Mouse (Mus musculus): ENCODE results near the gene Tmem205.

The Tmem205 gene

DNA sequence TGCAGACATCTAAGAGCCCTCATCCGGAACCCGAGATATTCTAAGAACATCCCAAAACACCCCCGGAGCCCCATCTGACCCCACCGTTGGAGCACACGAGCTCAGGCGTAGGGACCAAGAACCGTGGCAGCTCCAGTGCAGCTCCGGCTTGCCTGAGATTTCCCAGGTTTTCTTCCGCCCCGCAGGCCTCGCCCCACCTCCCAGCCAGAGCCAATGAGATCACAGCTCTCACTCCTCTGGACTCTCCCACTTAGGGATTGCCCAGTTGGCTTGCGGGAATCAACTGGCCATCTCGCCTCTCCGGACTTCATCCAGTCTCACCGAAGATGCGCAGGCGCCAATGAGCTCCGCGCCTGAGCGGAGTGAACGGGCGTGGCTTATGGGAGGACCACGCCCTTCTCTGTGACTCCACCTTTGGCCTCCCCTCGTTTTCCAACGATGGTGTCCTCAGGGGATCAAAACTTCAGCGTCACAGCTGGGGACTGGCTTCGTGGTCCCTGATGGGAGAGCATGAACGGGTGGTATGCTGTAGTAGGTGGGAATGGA, at the start of gene Tmem205, which contains the start of gene Ccdc159:
Tmem205 (minus strand) TSS at position 349 of the 546 bp plus-strand sequence.
Ccdc159 (plus strand) TSS at position 264 of the 546 bp plus-strand sequence.
- in situ Hi-C loops (cut with MboI, MseI): no loop called here

DNA sequence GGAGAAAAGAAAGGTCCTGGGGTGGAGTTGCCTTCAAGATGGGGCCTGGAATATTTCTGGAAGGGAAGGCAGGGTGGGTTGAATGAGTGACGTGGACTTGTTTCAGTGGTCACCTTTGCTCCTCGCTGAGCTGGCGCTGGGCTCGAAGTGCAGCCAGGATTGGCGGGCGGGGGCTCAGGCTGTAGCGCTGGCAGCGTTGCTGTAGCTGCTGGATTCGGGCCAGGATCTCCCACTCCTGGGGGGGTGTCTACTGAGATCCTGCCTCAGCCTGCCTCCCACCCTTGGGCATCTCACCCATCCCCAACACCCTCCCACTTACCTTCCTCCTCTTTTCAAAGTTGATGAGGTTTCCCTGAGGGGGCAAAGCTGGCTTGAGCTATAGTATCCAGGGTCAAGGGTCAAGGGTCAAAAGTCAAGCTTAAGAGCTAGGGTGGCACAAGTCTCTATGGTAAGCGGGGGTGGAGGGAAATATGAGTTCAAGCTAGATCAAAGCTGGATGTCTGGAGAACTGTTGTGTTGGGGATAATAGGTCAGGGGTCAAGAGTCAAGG, 49.3 kb upstream of the Tmem205 start:
- in situ Hi-C loops (cut with MboI, MseI): loop anchor here (5.0 kb wide), 1 partner anchor 71 kb away; no protein-coding TSS in a partner anchor

DNA sequence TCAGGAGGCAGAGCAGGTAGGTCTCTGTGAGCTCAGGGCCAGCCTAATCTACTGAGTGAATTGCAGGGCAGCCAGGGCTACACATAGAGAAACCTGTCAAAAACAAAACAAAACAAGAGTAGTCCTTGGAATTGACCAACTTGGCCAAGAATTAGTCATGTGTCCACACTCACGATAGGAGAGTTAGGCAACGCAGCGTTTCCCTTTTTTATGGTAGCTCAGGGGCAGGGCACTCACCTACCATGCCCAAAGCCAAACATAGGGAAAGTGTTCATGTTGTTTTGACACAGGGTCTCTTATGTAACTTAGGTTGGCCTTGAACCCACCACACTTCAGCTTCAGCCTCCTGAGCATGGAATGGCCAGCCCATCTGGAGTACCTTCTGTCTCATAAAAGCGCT, 41.9 kb upstream of the Tmem205 start:
- in situ Hi-C loops (cut with MboI, MseI): no loop called here

DNA sequence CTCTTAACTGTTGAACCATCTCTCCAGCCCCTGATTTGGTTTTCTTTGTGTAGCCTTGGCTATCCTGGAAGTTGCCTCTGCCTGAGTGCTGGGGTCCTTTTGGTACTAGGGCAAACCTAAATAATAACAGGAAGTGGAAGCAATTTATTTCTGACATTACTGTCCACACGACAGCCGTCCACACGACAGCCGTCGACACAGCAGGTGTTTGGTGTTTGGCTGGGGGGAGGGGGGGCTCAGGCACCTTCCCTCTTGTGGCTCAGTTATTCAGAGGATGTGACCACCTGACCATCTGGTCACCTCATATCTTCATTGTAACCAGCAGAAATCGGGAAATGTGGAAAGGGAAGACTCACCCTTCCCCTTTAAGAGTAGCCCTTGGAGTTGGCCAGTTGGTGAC, 41.5 kb upstream of the Tmem205 start:
- in situ Hi-C loops (cut with MboI, MseI): no loop called here

DNA sequence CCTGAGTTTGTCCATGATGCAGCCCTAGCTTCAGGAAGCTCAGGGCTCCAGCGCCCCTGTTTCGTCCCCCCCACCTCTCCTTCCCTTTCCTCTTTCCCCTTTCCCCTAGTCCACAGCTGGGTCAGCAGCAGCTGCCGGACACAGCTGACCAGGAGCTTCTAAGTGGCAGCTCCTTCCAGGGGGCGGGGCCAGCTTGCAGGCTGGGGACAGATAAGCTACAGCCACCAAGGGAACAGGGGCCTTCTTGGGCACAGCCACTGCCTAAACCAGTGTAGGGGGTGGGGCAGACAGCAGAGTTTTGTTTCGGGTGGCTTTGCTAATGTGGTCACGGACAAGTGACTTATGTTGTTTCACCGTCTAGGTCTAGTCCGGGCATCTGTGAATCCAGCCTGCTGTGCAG, 36.1 kb upstream of the Tmem205 start, which contains the start of gene Epor:
Epor (minus strand) TSS at position 90 of the 400 bp plus-strand sequence.
- in situ Hi-C loops (cut with MboI, MseI): no loop called here

DNA sequence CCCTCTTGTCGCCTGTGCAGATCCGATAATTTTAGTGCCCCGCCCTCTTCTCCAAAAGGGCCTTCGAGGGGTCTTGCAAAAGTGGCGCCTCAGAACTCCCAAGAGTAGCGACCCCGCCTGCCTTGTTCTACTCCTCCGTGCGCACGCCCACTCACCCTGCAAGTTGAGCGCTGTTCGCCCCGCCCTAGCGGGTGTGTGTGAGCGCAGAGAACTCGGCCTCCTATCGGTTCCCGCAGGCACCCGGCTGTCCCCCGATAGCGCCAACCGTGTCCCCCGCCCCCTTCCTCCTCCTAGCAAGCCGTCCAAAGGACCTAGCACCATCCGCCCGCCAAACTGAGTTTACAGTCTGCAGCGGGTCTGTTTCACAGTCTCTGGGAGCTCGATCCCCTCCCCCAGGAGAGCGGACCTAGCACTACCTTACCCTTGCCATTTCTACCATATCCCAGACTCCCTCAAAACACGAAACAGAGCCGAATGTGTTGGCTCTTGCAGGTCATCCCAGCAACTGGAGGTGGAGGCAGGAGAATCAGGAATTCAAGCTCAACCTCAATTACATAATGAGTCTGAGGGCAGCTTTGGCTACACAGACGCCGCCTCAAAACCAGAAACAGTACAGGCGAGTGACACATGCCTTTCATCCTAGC, 35.2 kb upstream of the Tmem205 start:
- in situ Hi-C loops (cut with MboI, MseI): no loop called here

DNA sequence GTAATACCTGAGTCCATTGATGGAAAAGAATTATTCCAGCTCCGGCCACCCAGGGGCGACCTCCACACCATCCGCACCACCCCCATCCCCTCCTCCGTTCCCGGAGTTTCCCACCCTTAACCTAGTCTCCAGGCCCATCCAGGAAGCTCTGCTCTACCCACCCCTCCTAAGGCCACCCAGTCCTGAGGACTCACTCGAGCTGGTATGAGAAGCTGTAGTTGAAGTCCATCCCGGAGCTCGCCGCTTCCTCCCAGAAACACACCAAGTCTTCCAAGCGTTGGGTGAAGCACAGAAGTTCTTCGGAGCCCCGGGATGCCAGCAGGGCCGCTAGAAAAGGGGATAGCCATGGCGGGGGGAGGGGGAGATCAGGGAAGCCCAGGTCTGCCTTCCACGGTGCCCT, 34.7 kb upstream of the Tmem205 start:
- in situ Hi-C loops (cut with MboI, MseI): no loop called here

DNA sequence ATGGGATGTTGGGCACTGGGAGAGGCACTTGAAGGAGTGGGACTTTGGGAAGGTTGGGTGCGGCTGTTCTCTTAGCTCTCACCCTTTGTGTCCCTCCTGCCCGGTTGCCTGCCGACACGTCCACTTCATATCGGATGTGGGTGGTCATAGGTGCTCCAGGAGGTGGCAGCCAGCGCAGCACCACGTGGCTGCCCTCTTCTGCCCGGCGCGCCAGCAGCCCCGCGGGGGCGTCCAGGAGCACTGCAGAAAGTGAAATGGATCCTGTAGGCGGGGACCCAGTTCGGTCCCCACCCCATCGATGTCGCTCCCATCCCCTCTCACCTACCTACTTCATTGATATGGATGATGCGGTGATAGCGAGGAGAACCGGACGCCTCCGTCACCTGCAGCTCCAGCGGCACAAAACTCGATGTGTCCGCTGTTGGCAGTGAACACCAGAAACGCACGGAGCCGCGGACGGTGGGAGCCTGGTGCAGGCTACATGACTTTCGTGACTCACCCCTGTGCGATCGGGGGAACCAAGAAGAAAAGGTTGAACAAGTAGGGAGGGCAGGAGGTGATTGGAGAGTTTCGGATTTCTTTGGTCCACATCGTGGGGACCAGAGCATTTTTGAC, 34.1 kb upstream of the Tmem205 start:
- in situ Hi-C loops (cut with MboI, MseI): no loop called here

DNA sequence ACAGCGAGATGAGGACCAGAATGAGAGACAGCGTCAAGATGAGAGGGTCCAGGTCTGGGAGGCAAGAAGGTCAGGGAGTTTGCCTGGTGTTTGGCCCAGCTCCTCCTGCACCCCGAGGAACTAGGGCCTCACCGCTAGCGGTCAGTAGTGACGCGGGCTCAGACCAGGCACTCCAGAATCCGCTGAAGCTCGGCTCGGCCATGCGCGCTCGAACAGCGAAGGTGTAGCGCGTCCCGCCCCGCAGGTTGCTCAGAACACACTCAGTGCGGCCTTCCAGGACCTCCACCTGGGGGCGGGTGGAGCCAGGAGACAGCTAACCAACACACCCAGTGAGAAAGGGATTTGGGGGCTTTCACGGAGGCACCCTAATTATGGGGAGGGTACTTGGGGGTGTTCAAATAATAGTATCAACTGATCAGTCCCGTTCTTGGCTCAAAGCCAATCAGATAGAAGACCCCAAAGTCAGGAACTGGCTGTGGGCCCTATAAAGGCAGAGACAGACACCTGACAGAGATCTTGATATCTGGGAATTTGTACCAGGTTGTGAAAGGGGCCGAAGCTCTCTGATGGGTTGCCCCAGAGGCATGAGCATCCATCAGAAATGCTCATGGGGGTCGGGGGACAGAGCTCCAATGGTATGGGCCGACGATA, 33.3 kb upstream of the Tmem205 start:
- in situ Hi-C loops (cut with MboI, MseI): no loop called here

DNA sequence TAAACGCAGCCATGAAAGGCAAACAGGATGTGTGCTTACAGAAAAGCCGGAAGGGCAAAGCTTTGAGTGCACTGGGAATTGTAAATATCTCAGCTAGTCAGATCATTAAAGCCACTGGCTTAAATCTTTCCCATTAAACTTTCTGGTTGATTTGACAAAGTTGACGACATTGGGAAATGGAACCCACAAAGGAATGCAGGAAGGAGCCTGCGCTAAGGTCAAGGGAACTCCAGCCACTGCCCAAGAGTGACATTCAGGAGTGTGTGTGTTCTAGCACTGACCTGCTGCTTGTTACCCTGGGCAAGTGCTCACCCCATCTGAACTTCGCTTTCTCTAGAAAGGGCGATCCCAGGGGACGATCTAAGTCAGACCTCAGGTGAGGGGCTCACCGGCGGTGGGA, 32.8 kb upstream of the Tmem205 start:
- in situ Hi-C loops (cut with MboI, MseI): no loop called here

DNA sequence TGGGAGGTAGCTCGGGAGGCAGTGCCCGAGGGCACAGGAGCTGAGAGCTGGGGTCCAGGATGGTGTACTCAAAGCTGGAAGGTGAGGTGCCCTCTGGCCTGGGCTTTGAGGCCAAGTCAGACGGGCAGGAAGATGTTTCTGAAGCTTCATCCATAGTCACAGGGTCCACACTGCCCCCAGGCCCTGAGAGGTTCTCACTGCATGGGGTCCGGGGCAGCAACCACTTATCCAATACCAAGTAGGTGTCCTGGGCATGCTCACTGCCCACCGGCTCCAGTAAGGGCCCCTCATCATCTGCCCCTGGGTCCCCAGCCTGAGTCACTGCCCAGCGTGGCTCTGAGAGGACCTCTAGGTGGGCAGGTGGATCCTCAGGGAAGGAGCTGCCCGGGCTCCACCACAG, 31.9 kb upstream of the Tmem205 start:
- in situ Hi-C loops (cut with MboI, MseI): no loop called here

DNA sequence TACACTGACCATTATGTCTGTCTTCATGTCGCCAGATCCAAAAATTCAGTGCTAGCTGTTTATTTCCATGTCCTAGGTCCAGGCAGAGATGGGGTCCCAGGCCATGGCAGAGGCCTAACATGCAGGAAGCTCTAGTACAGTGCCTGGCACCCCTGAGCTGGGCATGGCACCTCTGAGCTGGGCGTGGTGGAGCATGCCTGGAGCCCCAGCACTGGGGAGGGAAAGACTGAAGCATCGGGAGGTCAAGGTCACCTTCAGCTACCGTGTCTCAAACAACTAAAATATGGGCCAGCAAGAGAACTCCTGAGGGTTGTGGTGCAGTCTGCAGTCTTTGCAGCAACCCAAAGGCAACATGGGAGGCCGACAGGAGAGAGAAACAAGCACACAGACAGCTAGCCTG, 31.0 kb upstream of the Tmem205 start:
- in situ Hi-C loops (cut with MboI, MseI): no loop called here

DNA sequence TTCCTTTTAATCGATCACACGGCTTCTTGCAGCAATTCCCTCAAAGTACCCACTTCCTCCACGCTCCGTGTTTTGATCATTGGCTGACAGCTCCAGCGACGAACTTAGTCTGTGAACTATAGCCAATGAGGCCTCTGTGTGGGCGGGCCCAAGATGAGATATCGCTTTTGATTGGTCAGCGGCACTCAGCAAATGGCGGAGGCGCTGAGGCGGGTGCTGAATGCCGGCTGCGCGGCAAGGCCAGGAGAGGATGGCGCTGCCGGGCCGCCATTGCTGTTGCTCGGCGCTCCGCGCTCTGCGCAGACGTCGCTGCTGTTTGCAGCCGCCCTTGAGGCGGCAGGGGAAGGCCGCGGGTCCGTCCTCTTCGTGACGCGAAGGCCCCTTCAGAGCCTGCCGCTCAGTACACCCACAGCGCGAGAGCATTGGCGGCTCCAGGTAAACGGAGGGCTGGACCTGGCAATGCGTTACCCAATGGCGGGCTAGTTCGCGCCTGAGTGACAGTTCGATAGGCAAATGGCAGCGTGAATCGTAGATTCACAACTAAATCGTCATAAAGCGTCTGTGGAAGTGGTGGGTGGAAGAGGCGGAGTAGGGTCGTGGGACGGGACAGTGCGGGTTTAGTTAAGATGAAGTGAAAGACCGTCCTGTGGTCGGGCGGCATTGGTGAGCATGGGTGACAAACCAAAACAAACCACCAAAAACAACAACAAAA, 28.4 kb upstream of the Tmem205 start, which contains the start of gene Swsap1:
Swsap1 (plus strand) TSS at position 186 of the 712 bp plus-strand sequence.
- in situ Hi-C loops (cut with MboI, MseI): no loop called here

DNA sequence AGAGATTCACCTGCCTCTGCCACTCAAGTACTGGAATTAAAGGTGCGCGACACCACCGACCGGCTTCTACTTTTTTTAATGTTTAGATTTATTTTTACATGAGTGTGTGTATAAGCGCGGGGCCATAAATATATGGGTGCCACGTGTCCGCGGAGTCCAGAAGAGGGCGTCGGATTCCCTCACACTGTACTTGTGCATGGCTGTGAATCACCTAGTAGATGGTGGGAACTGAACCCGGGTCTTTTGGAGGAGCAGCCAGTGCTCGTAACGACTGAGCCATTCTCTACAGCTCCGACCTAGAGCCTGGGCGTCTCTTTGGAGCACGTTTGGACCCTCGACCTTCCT, 27.8 kb upstream of the Tmem205 start:
- in situ Hi-C loops (cut with MboI, MseI): no loop called here

DNA sequence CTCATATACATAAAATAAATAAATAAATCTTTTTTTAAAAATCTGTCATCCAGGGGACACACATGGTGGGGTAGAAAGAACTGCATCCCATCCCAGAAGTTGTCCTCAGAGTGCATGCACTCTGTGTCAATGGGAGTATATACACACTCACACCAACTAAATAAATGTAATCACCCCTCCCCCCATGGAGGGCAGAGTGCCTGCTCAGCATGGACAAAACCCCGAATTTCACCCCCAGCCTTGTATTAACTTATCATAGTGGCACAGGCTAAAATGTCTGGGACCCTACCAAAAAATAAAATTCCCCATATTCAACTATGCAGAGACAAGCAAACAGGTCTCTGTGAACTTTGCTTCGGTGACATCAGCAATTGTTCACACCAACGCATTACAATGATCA, 27.3 kb upstream of the Tmem205 start:
- in situ Hi-C loops (cut with MboI, MseI): no loop called here

DNA sequence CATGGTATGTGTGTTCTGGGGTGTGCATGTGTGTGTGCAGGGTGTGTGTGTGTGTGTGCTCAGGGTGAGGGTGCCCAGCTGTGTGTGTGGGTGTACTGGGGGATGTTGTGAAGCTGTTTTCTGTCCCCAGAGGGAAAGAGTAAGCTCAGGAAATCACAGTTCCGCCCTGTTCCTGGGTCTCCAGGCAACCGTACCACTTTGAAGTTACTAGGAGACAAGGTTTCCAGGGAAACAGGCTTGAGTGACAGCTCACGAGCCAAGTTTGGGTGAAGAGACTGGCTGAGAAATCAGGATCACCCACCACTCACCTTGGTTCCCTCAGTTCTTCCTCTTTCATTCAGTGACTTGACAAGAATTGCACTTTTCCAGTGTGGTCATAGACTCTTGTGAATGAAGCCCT, 26.2 kb upstream of the Tmem205 start:
- in situ Hi-C loops (cut with MboI, MseI): no loop called here

DNA sequence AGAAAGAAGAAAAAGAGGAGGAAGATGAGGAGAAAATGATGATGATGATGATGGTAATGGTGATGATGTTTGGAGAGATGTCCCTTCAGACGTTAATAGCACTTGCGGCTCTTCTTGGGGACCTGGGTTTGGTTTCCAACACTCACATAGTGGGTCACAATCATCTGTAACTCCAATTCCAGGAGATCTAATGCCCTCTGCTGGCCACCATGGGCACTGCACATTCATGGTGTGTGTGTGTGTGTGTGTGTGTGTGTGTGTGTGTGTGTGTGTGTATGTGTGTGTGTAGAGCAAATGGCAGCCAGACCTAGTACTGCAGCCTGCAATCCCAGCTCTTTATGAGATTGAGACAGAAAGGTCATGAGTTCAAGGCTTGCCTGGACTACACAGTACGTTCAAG, 24.6 kb upstream of the Tmem205 start:
- in situ Hi-C loops (cut with MboI, MseI): no loop called here

DNA sequence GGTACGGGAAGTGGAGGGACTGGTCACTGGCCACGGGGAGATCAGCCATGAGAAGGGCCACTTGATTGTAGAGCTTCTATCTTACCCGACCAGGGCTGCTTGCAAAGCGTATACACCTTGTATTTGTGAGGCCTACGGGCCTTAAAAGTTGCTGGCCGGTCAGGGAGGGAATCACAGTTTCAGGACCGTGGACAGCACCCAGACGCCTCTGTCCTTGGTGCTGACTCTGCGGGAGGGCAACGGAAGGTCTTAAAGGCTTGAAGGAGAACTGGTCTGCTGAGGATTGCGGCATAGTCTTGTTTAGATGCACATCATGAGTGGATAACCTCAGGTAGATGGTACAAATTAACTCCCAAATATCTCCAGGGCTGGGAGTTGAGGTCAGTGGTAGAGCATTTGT, 23.0 kb upstream of the Tmem205 start:
- in situ Hi-C loops (cut with MboI, MseI): no loop called here

DNA sequence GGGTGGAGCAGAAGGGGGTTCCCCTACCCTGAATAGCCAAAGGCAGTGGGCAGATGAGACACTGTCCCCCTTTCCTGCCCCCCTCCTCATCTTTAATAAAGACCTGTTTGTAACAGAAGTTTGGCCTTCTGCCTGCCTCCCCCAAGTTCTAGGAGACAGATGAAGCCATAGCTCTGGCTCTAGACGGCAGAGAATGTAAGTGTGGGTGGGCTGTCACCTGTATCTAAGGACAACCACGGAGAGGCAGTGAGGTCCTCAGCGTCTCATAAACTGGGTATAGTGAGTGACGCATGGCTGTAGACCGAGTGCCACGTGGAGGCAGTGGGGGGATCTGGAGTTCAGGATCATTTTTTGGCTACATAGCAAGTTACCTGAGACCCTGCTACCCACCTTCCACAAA, 21.4 kb upstream of the Tmem205 start:
- in situ Hi-C loops (cut with MboI, MseI): no loop called here

DNA sequence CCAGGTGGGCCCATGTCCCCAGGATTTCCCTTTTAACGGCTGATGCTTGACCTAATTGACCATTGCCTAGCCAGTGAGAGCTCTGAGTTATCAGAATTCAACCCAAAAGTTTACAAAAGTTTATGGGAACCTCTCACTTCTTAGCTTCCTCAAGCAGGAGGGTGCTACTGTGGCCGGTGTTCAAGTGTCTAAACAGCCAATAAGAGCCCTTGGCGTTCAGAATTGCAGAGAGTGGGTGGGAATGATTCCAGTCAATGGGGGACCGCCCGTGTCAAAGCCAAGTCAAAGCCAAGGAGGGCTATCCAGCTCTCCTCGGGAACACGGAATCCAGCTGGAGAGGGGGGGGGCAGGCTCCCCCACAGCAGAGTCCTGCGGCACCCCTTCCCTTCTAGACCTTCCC, 20.8 kb upstream of the Tmem205 start:
- in situ Hi-C loops (cut with MboI, MseI): no loop called here

DNA sequence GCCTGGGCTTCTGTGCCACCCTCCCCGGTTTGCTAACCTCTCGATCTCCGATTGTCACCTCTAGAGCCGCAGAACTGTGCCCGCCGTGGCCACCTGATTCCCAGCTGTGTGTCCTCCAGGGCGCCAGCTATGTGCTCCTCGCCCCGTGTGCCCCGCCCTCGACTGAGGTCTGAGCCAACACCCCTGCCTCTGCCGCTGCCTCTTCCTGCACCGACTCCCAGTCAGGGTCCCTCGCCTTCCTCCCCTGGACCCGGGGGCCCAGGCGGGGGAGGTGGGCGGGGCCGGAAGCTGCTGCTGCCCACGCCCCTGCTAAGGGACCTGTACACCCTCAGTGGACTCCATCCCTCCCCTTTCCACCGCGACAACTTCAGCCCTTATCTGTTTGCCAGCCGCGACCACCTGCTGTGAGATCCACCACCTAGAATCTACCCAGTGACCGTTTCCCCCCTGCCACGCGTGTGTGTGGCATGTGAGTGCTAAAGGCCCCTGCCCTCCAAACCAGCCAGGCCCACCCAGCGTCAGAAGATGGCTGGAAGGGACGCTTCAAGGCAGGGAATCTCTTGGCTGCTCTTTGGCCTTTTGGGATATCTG, 20.3 kb upstream of the Tmem205 start:
- in situ Hi-C loops (cut with MboI, MseI): no loop called here
